Mouse (Mus musculus) cerebellum, postnatal 10 days (tissue): ENCODE measurements around the gene Prex1.

Experiments used
- DNase-seq, 2 experiments: peaks; one replicate each; pipeline ENCODE4 v3.0.0; 2021; ENCODE audit warnings: mixed read lengths in 2 of 2

The Prex1 gene

DNA sequence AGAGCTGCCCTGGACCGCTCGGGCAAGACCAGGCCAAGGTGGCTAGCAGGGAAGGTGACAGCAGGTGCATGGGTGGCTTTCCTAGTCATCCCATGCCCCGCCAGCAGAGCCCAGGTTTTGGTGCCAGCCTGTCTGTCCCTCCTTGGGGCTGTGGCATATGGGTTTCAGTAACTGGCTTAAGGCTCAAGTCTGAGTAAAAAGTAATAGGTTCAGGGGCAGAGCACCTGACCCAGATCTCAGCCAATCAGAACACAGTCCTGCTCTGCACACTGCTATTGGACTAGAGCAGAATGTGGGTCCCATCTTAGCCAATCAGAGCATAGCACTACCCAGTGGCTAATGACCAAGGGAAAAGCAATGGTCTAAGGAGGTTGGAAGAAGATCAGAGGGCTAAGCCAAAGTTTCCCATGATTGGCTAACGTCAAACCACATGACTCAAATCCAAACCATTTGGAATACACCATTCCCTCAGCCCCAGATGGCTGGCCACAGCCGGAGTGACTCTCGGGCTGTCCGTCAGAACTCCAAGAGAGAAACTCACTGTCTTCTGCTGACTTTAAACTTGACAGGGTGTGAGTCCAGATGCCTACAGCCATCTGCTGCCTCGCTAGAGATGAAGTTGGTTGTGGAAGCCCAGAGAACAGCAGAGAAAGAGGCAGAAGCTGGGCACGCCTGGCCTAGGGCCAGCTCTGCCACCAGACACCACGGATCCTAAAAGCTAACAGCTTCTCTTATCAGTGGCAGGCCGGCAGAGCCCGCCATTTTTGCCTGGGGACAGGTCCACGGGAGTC lies 80.9 kb downstream of the Prex1 start:
- peak; percentile 89 to 93 for DNase-seq

DNA sequence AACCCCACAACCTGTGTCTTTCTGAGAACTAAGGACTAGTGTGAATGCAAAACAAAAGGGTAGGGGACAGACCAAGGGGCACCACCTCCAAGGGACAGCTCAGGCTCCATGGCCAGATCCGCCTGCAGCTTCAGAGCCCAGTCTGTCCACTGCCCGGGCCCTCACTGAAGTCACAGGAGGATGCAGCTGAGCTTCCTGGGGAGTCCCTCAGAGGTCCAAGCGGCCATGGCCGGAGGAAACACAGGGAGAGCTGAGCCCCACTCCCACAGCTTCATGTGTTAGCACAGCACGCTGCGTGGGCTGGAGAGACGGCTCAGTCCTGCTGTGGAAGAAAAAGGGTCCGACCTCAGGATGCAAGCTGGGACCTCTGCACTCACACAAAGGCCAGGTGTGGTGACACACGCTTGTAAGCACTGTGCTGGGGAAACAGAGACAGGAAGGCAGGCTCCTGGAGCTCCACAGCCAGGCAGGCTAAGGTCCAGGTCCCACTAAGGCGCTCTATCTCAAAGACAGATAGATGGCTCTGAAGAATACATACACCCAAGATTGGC lies 81.9 kb downstream of the Prex1 start:
- DNase-seq: no peak

DNA sequence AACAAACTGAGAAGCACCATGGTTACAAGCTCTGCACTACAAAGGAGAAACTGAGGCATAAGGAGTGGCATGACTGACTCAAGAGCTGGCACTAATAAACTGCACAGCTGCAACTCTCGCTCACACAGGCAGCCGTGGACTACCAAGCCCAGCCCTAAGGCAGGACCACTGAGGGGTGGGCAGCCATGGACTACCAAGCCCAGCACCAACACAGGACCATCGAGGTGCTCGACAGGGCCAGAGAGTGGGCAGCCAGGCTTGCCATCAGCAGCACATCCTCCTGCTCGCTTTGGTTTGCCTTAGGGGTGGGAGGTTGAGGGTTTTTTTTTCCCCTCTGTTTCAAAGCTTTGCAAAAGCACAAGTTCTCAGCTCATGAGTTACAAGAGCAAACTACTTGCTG lies 82.4 kb downstream of the Prex1 start:
- no peak for DNase-seq

DNA sequence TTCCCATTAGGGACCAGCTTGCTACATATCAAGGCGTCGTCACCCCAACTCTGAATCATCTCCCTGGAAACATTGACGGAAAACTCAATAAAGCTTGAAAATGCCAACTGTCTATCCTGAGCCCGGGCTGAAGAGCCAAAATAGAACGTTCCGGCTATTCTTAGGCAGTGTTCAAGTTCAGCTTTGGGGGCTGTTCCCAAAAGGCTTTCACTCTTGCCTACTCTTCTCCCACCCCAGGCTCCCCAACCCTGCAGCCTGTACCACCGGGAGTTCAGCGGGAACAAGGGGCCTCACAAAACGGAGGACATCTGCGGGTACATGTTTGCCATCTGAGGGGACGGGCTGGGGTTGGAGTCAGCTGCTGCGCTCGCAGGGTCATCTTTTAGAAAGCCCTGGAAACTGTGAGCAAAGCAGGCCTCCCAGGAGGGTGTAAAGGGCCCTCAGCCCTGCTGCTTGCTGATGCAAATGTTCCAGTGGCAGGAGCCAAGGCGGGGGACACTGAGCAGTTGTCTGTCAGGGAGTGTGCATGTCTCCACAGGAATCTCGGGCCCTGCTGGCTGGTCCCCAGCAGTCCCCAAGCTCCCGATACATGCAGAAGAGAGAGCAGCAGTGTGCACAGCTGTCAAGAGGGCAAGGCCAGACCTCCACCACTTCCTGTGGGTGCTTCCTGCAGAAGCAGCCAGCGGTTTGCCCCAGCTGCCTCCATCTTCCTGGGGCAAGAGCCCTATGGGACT lies 83.5 kb downstream of the Prex1 start:
- DNase-seq: peak in 1 of 2 experiments; percentile 66

DNA sequence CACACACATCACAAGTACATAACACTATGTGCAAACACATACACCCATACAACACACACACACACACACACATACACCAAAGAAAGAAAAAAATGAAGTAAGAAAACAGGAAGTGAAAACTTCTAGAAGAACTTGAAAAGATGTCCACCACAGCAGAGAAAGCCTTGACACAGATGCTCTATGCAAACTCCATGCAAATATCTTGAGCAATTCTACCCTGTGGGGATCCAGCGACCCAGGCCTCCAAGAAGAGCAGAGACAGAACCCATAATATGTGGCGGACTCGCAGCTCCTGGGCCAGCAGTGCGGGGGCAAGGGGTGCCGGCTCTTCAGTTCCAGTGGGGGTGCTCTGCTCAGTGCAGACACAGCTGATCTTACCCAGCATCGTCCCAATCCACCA lies 86.1 kb downstream of the Prex1 start:
- no peak for DNase-seq

DNA sequence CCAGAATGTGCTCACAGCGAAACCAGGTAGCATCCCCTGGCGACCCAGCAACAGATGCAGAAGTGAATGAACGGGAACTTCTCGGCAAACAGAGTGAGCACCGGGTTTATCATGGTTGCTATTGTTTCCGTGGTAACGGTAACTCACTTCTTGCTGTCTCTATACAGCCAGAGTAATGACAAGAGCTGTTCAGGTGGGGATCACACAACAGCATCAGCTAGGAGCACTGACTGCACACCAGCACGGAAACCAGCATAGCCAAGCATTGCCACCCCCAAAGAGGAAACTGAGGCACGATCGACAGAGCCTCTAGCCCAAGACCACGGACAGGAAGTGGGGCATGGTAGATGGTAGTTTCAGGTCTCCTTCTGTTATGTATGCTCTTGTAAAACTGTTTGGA lies 88.4 kb downstream of the Prex1 start:
- no peak for DNase-seq

DNA sequence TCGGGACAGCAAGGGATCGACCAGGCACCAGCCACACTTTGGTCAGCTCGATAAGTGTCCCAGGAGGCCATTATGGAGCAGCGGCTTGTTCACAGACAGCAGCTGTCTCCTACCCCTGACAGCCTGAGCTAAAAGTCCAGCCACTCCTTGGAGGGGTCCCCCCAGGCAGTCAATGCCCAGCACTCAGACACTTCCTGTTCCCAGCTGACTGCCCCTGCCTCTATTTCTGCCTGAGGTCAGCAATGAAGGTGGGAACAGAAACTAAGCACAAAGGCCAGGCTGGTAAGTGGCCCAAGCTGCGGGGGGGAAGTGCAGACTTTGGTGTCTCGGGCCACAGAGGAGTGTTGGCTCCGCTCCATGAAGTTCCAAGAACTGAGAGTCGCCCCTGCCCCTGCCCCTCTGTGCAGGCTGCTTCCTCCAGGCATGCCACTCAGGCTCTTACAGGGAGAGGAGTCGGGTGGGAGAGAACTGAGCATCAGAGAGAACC lies 90.5 kb downstream of the Prex1 start:
- peak; percentile 58 to 59 for DNase-seq

DNA sequence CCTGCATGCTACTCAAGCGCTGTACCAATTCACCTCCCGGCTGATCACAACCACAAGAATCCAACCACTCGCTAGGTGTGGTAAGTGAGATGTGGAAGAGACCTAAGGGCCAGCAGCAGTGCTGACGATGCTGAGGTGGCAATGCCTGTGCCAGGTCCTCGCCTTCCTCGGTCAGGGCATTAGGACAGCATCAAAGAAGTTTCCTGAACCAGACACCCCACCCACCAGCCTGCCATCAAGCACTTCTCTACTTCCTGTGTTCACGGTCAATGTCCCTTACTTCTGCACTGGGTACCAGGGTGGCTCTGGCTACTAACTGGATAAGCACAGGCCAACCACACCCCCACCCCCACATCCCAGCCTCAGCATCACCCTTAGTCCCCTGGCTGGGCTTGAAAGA lies 91.0 kb downstream of the Prex1 start:
- no peak for DNase-seq

DNA sequence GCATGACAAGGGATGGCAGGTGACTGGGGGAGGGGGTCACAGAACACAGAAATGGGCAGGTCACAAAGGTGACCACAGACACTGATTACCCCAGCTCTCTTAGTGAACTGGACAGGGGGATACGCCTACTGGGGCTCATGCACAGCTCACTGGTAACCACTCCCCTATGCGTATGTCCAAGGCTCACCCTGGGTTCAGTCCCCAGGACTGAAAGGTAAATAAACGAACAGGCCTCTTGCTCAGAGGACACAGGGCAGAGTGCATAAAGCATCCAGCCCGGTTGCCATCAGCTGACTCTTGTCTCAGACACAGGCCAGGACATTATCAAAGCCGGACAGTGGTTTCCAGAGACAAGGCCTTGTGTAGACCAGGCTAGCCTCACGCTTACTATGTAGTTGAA lies 91.6 kb downstream of the Prex1 start:
- no peak for DNase-seq

DNA sequence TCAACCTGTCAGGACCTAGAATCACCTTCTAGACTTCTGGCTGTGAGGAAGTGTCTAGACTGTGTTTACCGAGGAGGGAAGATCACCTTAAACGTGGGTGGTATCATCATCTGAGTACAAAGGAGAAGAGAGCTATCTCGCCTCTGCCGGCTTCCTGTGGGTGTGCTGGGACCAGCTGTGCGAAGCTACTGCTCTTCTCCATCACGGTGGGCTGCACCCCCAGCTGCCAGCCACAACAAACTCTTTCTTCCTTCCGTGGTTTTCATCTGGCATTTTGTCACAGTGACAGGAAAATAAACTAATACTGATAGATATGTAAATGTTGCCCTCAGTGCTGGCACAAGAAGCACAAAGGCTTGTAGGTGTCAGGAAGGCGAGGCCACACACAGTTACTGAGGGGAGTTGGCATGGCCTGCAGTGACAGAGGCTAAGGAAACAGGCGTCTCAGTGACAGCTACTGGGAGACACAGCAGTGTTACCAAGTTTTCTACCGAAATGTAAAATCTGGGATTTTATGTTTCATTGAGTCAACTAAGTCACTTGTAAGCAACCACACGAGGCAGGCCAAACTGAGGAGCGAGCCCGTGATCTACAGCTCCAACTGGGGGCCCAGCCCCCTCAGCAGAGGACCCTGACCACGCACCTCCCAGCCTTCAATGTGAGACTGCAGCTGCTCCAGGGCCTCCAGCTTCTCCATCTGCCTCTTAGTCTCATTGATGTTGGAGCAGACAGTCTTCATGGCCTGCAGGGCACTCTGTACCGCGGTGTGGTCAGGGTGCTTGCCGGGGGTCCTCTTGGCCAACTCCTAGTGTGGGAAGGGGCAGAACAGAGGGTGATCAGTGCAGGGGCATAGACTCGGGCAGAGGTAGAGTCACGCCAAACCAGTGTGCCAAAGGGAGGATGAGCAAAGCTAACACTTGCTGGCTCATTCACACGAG lies 92.8 kb downstream of the Prex1 start:
- DNase-seq: no peak

DNA sequence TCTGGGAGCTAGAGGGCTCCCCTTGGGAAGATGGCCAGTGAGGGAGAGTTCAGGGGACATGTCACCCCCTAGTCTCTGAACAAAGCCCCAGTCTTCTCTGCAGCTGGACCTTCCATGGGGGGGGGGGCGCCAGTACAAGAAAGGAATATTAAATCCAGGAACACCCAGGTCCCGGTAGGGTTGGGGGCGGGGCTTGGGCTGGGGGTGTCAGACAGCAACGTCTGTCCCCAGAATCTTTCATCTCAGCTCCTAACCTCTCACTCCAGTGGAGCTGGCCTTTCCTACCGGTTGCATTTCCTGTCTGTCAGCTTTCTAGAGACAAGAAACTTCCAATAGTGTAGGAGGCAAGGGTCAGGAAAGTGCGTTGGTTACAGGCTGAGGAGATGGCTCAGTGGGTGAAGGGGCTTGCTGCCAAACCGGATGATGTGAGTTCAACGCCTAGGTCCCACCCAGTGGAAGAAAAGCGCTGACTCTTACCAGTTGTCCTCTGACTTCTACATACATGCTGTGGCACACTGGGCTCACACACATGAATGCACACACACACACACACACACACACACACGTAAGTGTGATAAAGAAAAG lies 93.6 kb downstream of the Prex1 start:
- DNase-seq: no peak

DNA sequence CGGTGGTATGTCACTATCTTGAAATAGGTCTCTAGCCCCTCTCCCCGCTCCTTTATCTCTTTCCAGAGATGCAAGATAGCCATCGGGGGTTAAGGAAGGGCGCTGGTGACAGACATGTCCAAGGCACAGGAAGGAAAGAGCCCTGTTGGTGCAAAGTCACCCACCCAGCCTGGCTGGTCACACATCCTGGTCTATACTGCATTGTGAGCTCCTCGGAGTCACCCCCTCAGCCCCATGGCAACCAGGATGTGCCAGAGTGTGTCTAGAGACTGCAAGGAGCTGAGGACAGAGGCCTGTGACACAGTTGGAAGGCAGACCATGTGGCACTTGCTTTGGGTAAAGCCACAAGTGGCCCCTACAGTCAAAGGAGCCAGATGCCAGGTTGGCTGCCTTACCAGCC lies 94.4 kb downstream of the Prex1 start:
- DNase-seq: no peak

DNA sequence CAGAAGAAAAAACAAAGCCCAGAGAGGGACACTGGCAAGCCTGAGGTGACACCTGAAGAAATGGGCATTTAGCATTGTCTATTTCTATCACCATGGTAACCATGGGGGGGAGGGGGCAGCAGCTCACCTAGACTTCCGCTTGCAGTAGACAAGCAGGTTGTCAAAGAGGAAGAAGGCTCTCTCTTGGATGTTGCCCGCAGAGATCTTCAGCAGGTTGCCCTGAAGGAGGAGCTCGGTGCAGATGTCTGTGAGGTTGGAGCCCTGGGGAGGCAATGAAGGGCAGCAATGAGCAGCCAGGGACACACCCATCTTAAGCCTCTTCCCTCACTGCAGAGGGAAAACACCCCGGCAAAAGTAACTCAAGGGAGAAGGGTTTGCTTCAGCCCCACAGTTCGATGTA lies 95.9 kb downstream of the Prex1 start:
- no peak for DNase-seq

DNA sequence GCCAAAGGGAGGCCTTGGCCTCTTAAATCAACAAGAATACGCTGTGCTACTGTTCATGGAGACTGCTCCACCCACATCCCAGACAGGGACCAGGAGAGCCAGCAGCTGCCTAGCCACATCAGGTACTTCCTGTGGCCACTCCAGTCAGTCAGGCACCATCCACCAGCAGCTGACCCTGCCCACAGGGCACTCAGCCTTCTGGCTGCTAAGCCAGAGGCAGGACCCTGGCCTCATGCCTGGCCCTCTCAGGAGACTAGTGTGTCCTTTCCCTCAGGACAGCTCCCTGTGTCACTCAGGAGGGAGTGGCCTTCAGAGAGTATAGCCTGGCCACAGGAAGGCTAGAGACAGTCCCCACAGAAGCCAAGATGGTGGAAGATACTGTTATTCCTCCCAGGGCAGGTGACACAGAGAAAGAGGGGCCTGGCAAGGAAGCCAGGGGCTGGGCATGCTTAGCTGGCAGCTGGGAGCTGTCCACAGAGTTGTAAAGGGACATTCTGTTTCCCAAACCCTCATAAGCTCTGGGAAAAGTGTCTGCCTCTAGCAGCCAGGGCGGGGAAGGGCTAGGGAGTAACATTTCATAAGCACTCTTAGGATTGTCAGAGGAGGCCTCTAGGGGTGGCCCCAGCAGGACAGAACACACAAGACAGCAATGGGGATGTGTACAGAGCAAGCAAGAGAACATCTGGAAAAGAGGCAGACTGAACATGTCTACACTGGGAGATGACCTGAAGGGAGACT lies 98.1 kb downstream of the Prex1 start:
- DNase-seq: peak in 1 of 2 experiments; percentile 47

DNA sequence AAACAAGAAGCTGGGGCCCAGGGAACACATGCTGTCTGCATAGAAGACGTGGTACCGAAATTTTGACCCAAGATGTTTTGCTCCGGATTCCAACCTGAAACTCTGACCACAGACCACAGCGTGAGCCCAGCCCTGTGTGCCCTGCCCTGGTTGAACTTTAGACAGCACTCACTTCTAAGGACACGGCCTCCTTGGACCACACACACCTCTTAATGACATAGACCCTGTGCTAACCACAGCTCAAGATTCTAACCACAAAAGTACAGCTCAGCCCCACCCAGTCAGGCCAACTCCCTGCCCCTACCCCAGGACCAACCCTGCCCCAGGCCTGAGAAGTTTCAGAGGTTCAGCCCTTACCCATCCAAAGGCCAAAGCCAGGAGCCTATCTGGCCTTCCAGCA lies 103.4 kb downstream of the Prex1 start:
- DNase-seq: no peak

DNA sequence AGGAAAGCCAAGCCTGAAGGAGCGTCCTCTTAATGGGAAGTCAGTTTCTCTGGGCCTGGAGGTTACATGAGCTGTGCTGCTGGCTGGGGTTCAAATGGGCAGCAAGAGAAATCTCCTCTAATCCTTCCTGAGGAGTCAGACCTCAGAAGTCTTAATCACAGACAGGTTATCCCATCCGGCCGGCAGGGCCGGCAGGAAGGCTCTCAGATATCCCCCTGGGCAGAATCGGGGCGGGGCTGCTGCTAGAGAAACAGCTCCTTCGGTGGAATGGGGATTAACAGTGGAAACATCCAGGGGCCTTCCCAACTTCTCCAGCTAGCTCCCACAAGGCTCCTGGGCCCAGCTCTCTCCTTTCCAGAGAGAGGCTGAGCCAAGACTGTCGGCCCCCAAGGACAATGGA lies 105.1 kb downstream of the Prex1 start:
- DNase-seq: peak; percentile 59 to 67

DNA sequence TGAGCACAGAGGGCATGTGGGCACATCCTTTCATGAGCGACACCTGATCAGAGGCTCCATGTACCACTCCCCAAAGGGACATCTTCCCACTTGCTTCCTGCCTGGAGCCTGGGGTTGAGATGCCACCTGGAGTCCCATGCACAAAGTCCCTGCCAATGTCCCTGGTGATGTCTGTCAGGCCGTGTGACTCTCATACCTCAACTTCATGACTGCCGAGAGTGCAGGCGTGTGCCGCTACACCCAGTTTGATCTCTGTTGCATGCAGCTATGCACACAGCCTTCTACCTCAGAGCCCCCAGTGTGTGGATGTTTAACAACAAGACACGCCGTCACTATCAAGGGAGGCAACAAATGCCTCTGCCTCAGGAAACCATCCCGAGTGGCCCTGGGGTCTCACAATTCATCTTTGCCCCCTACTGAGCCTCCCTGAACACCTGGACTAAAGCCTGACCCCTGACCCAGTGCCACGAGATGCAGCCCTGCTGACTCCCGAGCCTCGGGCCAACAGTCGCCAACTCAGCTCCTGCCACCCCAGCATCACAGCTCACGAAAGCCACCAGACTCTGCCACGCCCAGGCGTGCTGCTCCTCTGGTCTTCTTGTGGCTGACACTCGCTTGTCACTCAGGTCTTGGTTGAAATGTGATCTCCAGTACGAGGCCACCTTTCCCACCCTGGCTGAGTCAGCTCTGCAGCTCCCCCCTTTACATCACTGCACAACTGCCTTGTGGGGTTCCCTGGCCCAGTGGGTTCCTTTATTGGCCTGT lies 107.0 kb downstream of the Prex1 start:
- no peak for DNase-seq

DNA sequence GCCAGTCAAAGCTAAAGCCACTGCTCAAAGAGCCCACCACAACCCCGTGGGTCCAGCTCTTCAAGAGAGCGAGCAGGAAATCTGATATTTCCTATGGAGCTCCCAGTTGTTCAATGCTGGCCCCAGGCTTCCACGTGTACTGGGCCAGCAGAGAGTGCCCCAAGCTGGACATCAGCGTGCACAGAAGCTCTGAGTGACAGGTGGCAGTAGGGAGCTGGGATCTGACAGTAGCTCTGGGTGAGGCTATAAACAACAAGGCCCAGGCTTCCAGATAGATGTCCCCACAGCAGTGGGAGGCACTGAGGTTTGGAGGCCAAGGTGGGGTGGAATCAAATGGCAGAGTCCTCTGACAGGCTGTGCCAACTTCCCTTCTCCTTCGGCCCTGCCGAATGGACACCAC lies 107.6 kb downstream of the Prex1 start:
- peak in 1 of 2 experiments; percentile 47 for DNase-seq

DNA sequence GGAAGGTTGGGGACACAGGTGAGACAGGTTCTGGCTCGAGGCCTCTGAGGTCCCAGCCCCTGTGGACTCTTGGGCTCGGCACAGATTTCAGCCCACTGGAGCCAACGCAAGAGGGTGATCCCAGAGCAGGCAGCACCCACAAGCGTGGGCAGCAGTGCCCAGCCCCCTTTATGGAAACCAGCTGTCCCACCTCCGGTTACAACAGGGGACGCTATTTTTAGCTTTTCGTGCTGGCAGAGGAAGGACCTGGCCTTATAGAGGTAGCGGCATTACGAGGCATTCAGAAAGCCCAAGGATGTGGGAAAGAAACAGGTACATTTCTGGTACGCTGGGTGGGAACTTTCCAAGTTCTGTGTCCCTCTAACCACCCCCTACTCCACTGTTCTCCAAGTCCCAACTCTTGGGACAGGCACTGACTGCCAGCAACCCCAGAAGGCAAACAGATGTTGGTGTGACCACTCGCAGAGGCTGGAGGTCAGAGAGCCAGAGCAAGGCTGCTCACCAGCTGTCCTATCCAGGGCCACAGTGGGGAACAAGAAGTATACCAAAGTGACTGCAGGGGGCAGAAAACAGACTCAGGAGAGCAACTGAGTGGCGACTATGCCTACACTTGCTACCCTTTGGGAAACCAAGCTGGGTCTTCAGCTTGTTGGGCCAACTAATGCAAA lies 108.3 kb downstream of the Prex1 start:
- DNase-seq: no peak

DNA sequence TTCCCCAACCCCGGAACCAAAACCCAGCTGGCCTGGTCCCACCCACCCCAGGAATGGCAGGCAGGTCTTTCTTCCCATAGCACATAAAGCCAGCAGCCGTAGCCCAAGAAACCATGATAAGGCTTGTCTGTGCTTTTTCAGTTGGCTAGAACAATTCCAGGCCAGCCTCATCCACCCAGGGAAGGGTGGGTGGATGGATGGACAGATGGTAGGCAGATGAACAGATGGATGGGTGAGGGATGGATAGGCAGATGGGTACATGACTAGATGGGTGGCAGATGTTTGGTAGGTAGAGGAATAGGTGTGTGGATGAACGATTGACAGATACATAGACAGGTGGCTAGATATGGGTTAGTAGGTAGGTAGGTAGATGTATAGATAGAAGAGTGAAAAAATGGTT lies 110.7 kb downstream of the Prex1 start:
- no peak for DNase-seq
